8 mouse cellular contexts compared by ENCODE assay signal in genomic region chr11:85972385-85972784, GRCm38 (mm10).
DNase-seq lines count a peak whose midpoint lies in the region; ATAC-seq and TF ChIP-seq lines count a peak whose summit lies in the region.

No protein-coding gene starts in this region.

- H3K36me3 ChIP-seq in forebrain, embryonic 11.5 days (ENCODE audit: control insufficient read depth, insufficient read depth, low read length), result no peaks in the 10 kb centered on the region
- no peaks in the 10 kb centered on the region for H3K36me3 ChIP-seq in forebrain, embryonic 12.5 days (replicated peaks)
- H3K36me3 ChIP-seq in lung, embryonic 15.5 days, result no peaks in the 10 kb centered on the region

- no peak for ATAC-seq in forebrain, embryonic 11.5 days (replicated peaks; ENCODE audit: low FRiP score)
- no peak for ATAC-seq in forebrain, embryonic 12.5 days (ENCODE audit: low FRiP score)
- 0 out of 2 replicates have a peak, but pooled peaks have one; percentile 57 for ATAC-seq in lung, embryonic 15.5 days (ENCODE audit: borderline replicate concordance, extremely low read depth, low FRiP score, low TSS enrichment)

- 22% methylated on average over 7 of the region's 7 CpGs for WGBS in forebrain, embryonic 11.5 days
- 22% methylated on average over 7 of the region's 7 CpGs for WGBS in forebrain, embryonic 12.5 days
- 21% methylated on average over 7 of the region's 7 CpGs for WGBS in lung, embryonic 15.5 days

- H3K9me3 ChIP-seq in forebrain, embryonic 11.5 days (ENCODE audit: control insufficient read depth, low read length), result no peaks in the 10 kb centered on the region
- 0 out of 2 replicates have a peak, but pooled peaks cover 2% of the 10 kb centered on the region for H3K9me3 ChIP-seq in forebrain, embryonic 12.5 days
- H3K9me3 ChIP-seq in lung, embryonic 15.5 days, result no peaks in the 10 kb centered on the region

- DNase-seq in forebrain, embryonic 11.5 days (ENCODE audit: low spot score), result peak; percentile 75
- DNase-seq in NIH3T3 (ENCODE audit: low read depth), result peak; percentile 87
- DNase-seq in cerebellum, postnatal 14 days, result peak; percentile 71 to 74
- peak; percentile 71 for DNase-seq in gastrocnemius, adult 2 months
- DNase-seq in kidney, postnatal 4 days, result peak; percentile 73 to 79
- DNase-seq in right cerebral cortex, postnatal 25 days, result peak; percentile 68

- no peaks in the 10 kb centered on the region for H3K27me3 ChIP-seq in forebrain, embryonic 11.5 days (ENCODE audit: control insufficient read depth, insufficient read depth, low read length)
- peaks cover 8% of the 10 kb centered on the region; the same call in 1 of the 2 replicates for H3K27me3 ChIP-seq in forebrain, embryonic 12.5 days
- no peaks in the 10 kb centered on the region; the same call in 1 of the 2 replicates for H3K27me3 ChIP-seq in lung, embryonic 15.5 days

- no peak overlapping the region for H3K27ac ChIP-seq in forebrain, embryonic 11.5 days (ENCODE audit: low read depth, low read length)
- H3K27ac ChIP-seq in forebrain, embryonic 12.5 days, result no peak overlapping the region
- no peak overlapping the region for H3K27ac ChIP-seq in gastrocnemius, adult 2 months
- H3K27ac ChIP-seq in lung, embryonic 15.5 days, result no peak overlapping the region

- intact Hi-C loops in gastrocnemius, adult 2 months (cut with DNase I), result loop anchor here (2.0 to 5.0 kb wide), 2 partner anchors 128 to 200 kb away; no protein-coding TSS in a partner anchor

- H3K9ac ChIP-seq in forebrain, embryonic 11.5 days (ENCODE audit: low read length), result no peak overlapping the region
- no peak overlapping the region for H3K9ac ChIP-seq in forebrain, embryonic 12.5 days
- H3K9ac ChIP-seq in lung, embryonic 15.5 days, result no peak overlapping the region

- H3K4me2 ChIP-seq in forebrain, embryonic 11.5 days (ENCODE audit: low read depth, low read length, severe bottlenecking), result no peak overlapping the region
- H3K4me2 ChIP-seq in forebrain, embryonic 12.5 days, result no peak overlapping the region
- H3K4me2 ChIP-seq in lung, embryonic 15.5 days, result no peak overlapping the region

- no peaks in the 10 kb centered on the region for H3K4me1 ChIP-seq in forebrain, embryonic 11.5 days (replicated peaks; ENCODE audit: control insufficient read depth, insufficient read depth, low read length)
- no peaks in the 10 kb centered on the region for H3K4me1 ChIP-seq in forebrain, embryonic 12.5 days
- no peaks in the 10 kb centered on the region for H3K4me1 ChIP-seq in lung, embryonic 15.5 days

- peak; percentile 99 for TF ChIP-seq CTCF in gastrocnemius, adult 2 months (IDR thresholded peaks at IDR 0.05)

- H3K4me3 ChIP-seq in forebrain, embryonic 11.5 days (ENCODE audit: low read depth, low read length), result no peak overlapping the region
- H3K4me3 ChIP-seq in forebrain, embryonic 12.5 days (replicated peaks), result no peak overlapping the region
- no peak overlapping the region for H3K4me3 ChIP-seq in gastrocnemius, adult 2 months
- H3K4me3 ChIP-seq in lung, embryonic 15.5 days, result no peak overlapping the region
